Mouse (Mus musculus): ENCODE results near the gene Ifnar2. TPM values are rescaled to one million over a fixed set of nuclear protein-coding genes. Genes with fewer than 3 reads are reported as not detected.

The Ifnar2 gene
- polyA plus RNA-seq, 1 experiment from 2014 or later = 35.4 TPM

- no peak overlapping the region for H3K4me2 ChIP-seq (ENCODE audit: low read length)
- no peaks in the 10 kb centered on the region; the same call in 1 of the 2 replicates for H3K4me1 ChIP-seq (ENCODE audit: control insufficient read depth, insufficient read depth, low read length)
- 69% methylated on average over 12 of the region's 12 CpGs for WGBS
- no peaks in the 10 kb centered on the region for H3K9me3 ChIP-seq (replicated peaks; ENCODE audit: control insufficient read depth, low read length, poor library complexity, severe bottlenecking)
- H3K36me3 ChIP-seq (ENCODE audit: control insufficient read depth, insufficient read depth, low read length) = no peaks in the 10 kb centered on the region
- ATAC-seq = no peak
- no peak overlapping the region for H3K27ac ChIP-seq (ENCODE audit: low read length)
- no peak overlapping the region for H3K9ac ChIP-seq (ENCODE audit: low read depth, low read length)
- peaks cover 2% of the 10 kb centered on the region; the same call in 1 of the 2 replicates for H3K27me3 ChIP-seq (ENCODE audit: control insufficient read depth, insufficient read depth, low read depth, low read length)
- H3K4me3 ChIP-seq (ENCODE audit: low read depth, low read length) = no peak overlapping the region
Observed at GRCm38 (mm10) chr16:91362616-91363272, 9.8 kb upstream of the Ifnar2 start.

- Histone ChIP-seq H3K4me1 (ENCODE audit: control insufficient read depth, insufficient read depth, low read length) (no peaks in the 10 kb centered on the region; the same call in 1 of the 2 replicates), H3K27ac (ENCODE audit: low read length) (no peak overlapping the region), H3K9me3 (replicated peaks; ENCODE audit: control insufficient read depth, low read length, poor library complexity, severe bottlenecking) (no peaks in the 10 kb centered on the region), H3K4me3 (ENCODE audit: low read depth, low read length) (no peak overlapping the region), H3K9ac (ENCODE audit: low read depth, low read length) (no peak overlapping the region), H3K27me3 (ENCODE audit: control insufficient read depth, insufficient read depth, low read depth, low read length) (no peaks in the 10 kb centered on the region), H3K4me2 (ENCODE audit: low read length) (no peak overlapping the region), H3K36me3 (ENCODE audit: control insufficient read depth, insufficient read depth, low read length) (no peaks in the 10 kb centered on the region)
- no peak for ATAC-seq
- WGBS = 28% methylated on average over 3 of the region's 3 CpGs
Observed at GRCm38 (mm10) chr16:91363483-91363882, 9.1 kb upstream of the Ifnar2 start.

GRCm38 (mm10) chr16:91366567-91366966 is 6.0 kb upstream of the Ifnar2 start:
- no peaks in the 10 kb centered on the region for H3K9me3 ChIP-seq (replicated peaks; ENCODE audit: control insufficient read depth, low read length, poor library complexity, severe bottlenecking)
- no peak overlapping the region for H3K9ac ChIP-seq (ENCODE audit: low read depth, low read length)
- no peak for ATAC-seq
- H3K27ac ChIP-seq (ENCODE audit: low read length) = no peak overlapping the region
- no peaks in the 10 kb centered on the region for H3K36me3 ChIP-seq (ENCODE audit: control insufficient read depth, insufficient read depth, low read length)
- H3K27me3 ChIP-seq (ENCODE audit: control insufficient read depth, insufficient read depth, low read depth, low read length) = no peaks in the 10 kb centered on the region
- no peak overlapping the region for H3K4me3 ChIP-seq (ENCODE audit: low read depth, low read length)
- no peak overlapping the region for H3K4me2 ChIP-seq (ENCODE audit: low read length)
- H3K4me1 ChIP-seq (ENCODE audit: control insufficient read depth, insufficient read depth, low read length) = no peaks in the 10 kb centered on the region

DNA sequence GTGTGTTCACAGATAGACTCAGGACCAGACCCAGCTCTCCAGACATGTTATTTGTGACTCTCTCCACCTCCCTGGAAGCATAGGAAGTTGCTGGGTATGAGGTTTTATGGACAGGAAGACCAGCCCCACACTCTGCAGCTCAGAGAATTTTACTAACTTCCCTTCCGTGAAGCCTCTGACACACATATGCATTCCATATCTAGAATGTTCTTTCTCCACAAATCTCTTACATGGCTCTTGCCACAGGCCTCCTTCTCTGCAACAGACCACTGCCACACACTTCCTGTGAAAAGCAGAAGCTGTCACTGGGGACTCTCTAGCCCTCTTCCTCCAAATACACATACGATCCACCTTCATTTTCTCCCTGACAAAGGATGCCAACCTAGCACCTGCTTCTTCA is 5.5 kb upstream of the Ifnar2 start:
- Histone ChIP-seq H3K27me3 (ENCODE audit: control insufficient read depth, insufficient read depth, low read depth, low read length) (no peaks in the 10 kb centered on the region), H3K36me3 (ENCODE audit: control insufficient read depth, insufficient read depth, low read length) (no peaks in the 10 kb centered on the region), H3K4me2 (ENCODE audit: low read length) (no peak overlapping the region), H3K27ac (ENCODE audit: low read length) (no peak overlapping the region), H3K4me3 (ENCODE audit: low read depth, low read length) (no peak overlapping the region), H3K4me1 (ENCODE audit: control insufficient read depth, insufficient read depth, low read length) (no peaks in the 10 kb centered on the region), H3K9ac (ENCODE audit: low read depth, low read length) (no peak overlapping the region), H3K9me3 (replicated peaks; ENCODE audit: control insufficient read depth, low read length, poor library complexity, severe bottlenecking) (no peaks in the 10 kb centered on the region)
- ATAC-seq = no peak
- WGBS = 86% methylated on average over 2 of the region's 2 CpGs

DNA sequence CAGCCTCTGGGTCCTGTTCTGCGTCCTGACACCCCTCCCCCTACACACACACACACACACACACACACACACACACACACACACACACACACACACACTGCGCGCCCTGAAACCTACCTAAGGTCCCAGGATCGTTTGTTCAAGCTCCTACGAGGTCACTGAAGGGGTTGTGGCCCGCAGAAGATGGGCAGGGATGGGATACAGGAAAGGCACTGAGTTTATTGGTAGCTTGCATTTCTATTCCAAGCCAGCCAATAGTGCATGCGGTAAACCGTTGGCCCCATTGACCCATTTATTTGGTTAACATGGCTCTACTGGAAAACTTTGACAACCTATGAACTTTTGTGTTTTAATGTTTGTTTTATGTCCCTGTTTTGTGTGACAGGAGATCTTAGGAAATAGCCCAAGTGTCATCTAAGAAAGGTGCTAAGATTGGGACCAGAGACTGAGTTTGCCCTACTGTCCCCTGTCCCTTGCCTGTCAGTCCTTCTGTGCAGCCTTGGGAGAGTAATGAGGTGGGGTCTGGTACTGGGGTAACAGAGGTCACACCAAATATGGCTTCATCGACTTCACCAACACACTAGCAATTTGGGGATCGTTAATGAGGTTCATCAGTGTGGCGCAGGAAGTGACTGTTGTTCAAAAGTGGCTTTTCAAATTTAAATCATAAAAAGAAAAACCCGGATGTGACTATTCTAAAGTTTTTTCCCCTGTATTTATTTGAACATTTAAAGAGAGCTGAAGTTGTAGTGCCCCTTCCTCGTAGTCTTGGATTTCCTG is 1.1 kb downstream of the Ifnar2 start:
- 48% methylated on average over 12 of the region's 13 CpGs for WGBS
- Histone ChIP-seq H3K4me1 (ENCODE audit: control insufficient read depth, insufficient read depth, low read length) (peaks cover 8% of the 10 kb centered on the region), H3K36me3 (ENCODE audit: control insufficient read depth, insufficient read depth, low read length) (no peaks in the 10 kb centered on the region), H3K9ac (ENCODE audit: low read depth, low read length) (peak overlapping the region; percentile 91), H3K27ac (ENCODE audit: low read length) (peak overlapping the region; percentile 96), H3K4me2 (ENCODE audit: low read length) (peak overlapping the region; percentile 81), H3K27me3 (ENCODE audit: control insufficient read depth, insufficient read depth, low read depth, low read length) (no peaks in the 10 kb centered on the region), H3K9me3 (replicated peaks; ENCODE audit: control insufficient read depth, low read length, poor library complexity, severe bottlenecking) (no peaks in the 10 kb centered on the region), H3K4me3 (ENCODE audit: low read depth, low read length) (peak overlapping the region; percentile 82)
- no peak for ATAC-seq

DNA sequence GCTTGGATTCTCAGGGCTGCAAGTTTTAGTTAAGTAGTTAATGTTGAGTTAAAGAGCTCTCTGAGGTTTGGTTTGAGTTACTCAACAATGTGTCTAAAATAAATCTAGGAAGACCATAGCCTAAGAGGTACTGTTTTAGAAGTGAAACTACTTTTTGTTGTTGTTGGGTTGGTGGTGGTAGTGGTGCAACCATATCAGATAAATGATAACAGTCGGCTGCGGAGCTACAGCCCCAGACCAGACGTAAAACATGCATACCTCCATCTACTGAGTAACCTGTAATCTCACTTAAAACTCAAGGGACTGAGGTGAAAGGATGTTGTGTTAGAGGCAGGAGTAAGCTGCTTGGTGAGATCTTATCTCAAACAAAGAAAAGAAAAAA is 1.7 kb downstream of the Ifnar2 start:
- ATAC-seq = no peak
- WGBS = 98% methylated on average over 3 of the region's 3 CpGs
- Histone ChIP-seq H3K27me3 (ENCODE audit: control insufficient read depth, insufficient read depth, low read depth, low read length) (no peaks in the 10 kb centered on the region), H3K36me3 (ENCODE audit: control insufficient read depth, insufficient read depth, low read length) (no peaks in the 10 kb centered on the region), H3K4me1 (ENCODE audit: control insufficient read depth, insufficient read depth, low read length) (peaks cover 8% of the 10 kb centered on the region), H3K9me3 (replicated peaks; ENCODE audit: control insufficient read depth, low read length, poor library complexity, severe bottlenecking) (no peaks in the 10 kb centered on the region), H3K4me3 (ENCODE audit: low read depth, low read length) (no peak overlapping the region), H3K4me2 (ENCODE audit: low read length) (no peak overlapping the region; the same call in 1 of the 2 replicates), H3K9ac (ENCODE audit: low read depth, low read length) (no peak overlapping the region), H3K27ac (ENCODE audit: low read length) (no peak overlapping the region)

DNA sequence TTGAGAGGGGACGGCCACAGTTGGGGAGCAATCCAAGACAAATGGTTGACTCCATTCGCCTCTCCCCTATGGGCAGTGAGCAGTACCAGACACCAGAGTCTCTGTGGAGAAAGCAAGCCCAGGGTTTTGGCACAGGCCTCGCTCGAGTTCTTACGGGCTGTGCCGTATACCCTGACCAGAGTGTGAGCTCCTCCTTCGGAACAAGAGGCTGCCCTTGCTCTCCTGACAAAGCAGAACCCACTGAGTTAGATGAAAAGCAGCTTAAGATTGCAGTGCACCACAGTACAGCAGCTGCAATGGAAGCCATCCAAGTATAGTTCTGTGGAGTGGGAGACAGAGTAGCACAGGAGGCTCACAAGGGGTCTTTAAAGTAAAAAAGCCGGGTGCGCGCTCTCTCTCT is 4.1 kb downstream of the Ifnar2 start:
- H3K27ac ChIP-seq (ENCODE audit: low read length) = no peak overlapping the region
- no peak for ATAC-seq
- no peaks in the 10 kb centered on the region for H3K36me3 ChIP-seq (ENCODE audit: control insufficient read depth, insufficient read depth, low read length)
- H3K27me3 ChIP-seq (ENCODE audit: control insufficient read depth, insufficient read depth, low read depth, low read length) = no peaks in the 10 kb centered on the region
- 85% methylated on average over 10 of the region's 10 CpGs for WGBS
- H3K9ac ChIP-seq (ENCODE audit: low read depth, low read length) = no peak overlapping the region
- H3K4me3 ChIP-seq (ENCODE audit: low read depth, low read length) = no peak overlapping the region
- no peaks in the 10 kb centered on the region for H3K9me3 ChIP-seq (replicated peaks; ENCODE audit: control insufficient read depth, low read length, poor library complexity, severe bottlenecking)
- H3K4me2 ChIP-seq (ENCODE audit: low read length) = no peak overlapping the region
- peaks cover 8% of the 10 kb centered on the region for H3K4me1 ChIP-seq (ENCODE audit: control insufficient read depth, insufficient read depth, low read length)

DNA sequence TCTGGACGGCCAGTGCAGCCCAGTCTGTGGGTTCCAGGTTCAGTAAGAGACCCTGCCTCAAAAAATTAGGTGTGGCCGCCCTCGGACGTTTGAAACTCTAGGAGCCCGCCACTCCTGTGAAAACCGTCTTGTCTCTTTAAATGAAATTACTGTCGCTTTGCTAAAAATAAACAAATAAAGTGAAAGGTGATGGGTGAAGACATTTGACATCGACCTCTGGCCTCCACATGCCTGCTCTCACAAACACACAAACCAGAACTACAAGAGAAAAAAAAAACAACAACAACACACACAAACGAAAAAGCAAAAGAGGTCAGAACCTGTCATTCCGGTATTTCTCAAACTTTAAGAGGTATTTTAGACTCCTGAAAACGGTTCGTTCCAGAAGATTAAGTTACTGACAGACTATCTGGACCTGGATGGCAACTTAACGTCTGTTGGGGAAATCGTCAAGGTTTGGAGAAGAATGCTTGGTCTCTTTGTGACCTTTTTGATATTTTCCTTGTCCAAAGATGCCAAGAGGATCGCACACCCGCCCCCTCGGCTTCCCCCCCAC is 5.9 kb downstream of the Ifnar2 start:
- H3K27me3 ChIP-seq (ENCODE audit: control insufficient read depth, insufficient read depth, low read depth, low read length) = no peaks in the 10 kb centered on the region
- 63% methylated on average over 17 of the region's 17 CpGs for WGBS
- H3K27ac ChIP-seq (ENCODE audit: low read length) = no peak overlapping the region; the same call in 1 of the 2 replicates
- H3K9ac ChIP-seq (ENCODE audit: low read depth, low read length) = no peak overlapping the region
- H3K9me3 ChIP-seq (replicated peaks; ENCODE audit: control insufficient read depth, low read length, poor library complexity, severe bottlenecking) = no peaks in the 10 kb centered on the region
- ATAC-seq = no peak
- H3K4me1 ChIP-seq (ENCODE audit: control insufficient read depth, insufficient read depth, low read length) = peaks cover 5% of the 10 kb centered on the region
- no peaks in the 10 kb centered on the region for H3K36me3 ChIP-seq (ENCODE audit: control insufficient read depth, insufficient read depth, low read length)
- no peak overlapping the region for H3K4me2 ChIP-seq (ENCODE audit: low read length)
- no peak overlapping the region for H3K4me3 ChIP-seq (ENCODE audit: low read depth, low read length)

DNA sequence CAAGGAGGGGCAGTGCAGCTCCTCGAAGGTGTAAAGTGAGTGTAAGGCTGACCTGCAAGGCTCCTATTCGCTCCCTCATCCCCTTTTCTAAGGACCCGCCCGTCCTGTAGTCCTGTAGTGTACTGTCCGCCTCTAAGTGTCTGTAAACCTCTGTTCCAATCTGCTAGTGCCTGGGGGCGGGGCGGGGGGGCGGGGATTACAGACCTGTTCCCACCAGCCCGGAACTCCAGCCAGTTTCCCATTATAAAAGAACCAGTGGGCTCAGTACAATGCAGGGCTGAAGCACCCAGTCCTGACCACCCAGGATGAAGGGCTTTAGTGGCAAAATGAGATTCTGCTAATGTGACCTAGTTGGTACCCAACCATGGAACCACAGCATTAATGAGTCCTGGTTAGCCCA is 6.4 kb downstream of the Ifnar2 start:
- Histone ChIP-seq H3K4me2 (ENCODE audit: low read length) (no peak overlapping the region), H3K4me1 (ENCODE audit: control insufficient read depth, insufficient read depth, low read length) (peaks cover under 1% of the 10 kb centered on the region), H3K27me3 (ENCODE audit: control insufficient read depth, insufficient read depth, low read depth, low read length) (no peaks in the 10 kb centered on the region), H3K36me3 (ENCODE audit: control insufficient read depth, insufficient read depth, low read length) (no peaks in the 10 kb centered on the region), H3K4me3 (ENCODE audit: low read depth, low read length) (no peak overlapping the region), H3K27ac (ENCODE audit: low read length) (peak overlapping the region; percentile 38), H3K9me3 (replicated peaks; ENCODE audit: control insufficient read depth, low read length, poor library complexity, severe bottlenecking) (no peaks in the 10 kb centered on the region), H3K9ac (ENCODE audit: low read depth, low read length) (no peak overlapping the region)
- WGBS = 36% methylated on average over 9 of the region's 9 CpGs
- peak; percentile 64 for ATAC-seq

Measured in midbrain, embryonic 16.5 days (tissue).